Mouse (Mus musculus): ENCODE measurements around the gene Ccm2. TPM values are rescaled to one million over a fixed set of nuclear protein-coding genes. Genes with fewer than 3 reads are reported as not detected.

The Ccm2 gene
- polyA plus RNA-seq, 1 experiment from 2014 or later = 87.0 TPM

DNA sequence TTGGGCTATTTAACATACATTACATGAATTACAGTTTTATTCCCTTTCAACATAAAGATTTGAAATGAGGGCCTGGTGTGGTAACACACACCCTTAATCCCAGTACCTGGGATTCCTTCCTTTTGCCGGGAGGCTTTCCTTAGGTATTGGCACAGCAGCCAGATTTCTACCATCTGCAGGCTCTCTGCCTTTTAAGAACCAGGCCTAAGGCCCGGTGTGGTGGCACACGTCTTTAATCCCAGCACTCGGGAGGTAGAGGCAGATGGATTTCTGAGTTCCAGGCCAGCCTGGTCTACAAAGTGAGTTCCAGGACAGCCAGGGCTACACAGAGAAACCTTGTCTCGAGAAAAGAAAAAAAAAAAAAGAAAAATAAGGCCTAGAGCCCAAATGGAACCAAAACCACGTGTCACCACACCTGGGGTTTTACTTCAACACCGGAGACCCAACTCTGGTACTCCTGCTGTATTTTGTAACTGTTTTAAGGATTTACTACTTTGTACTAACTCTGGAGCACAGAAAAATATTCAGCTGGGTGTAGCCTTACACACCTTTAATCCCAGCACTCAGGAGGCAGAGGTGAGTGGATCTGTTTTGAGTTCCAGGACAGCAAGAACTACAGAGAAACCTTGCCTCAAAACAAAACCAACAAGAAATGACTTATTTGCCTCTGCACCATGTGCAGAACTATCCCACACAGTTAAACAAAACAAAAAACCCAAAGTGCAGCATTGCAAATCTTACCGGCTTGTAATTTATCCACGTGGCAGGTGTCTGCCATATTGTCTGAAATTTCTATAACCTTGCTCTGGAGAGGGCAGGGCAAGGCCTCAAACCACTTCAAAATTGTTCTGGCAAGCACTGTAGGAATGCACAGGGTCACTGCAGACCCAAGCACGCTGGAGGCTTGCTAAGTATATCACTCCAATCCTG lies 19.2 kb upstream of the Ccm2 start:
- DNase-seq (ENCODE audit: low spot score) (no peak), ATAC-seq (replicated peaks; ENCODE audit: low FRiP score, low TSS enrichment, low read depth) (peak; percentile 18)
- peak overlapping the region; percentile 55 for H3K4me2 ChIP-seq (ENCODE audit: low read length)
- H3K4me3 ChIP-seq (ENCODE audit: low read depth, low read length) = peak overlapping the region; percentile 81
- peaks cover 7% of the 10 kb centered on the region; the same call in 1 of the 2 replicates for H3K4me1 ChIP-seq (replicated peaks; ENCODE audit: control insufficient read depth, insufficient read depth, low read length)
- H3K27me3 ChIP-seq (replicated peaks; ENCODE audit: control insufficient read depth, insufficient read depth, low read length) = no peaks in the 10 kb centered on the region
- 15% methylated on average over 10 of the region's 10 CpGs for WGBS
- H3K9ac ChIP-seq (ENCODE audit: low read length) = peak overlapping the region; percentile 90
- peaks cover 31% of the 10 kb centered on the region for H3K36me3 ChIP-seq (ENCODE audit: control insufficient read depth, insufficient read depth, low read length)
- peak overlapping the region; percentile 83 for H3K27ac ChIP-seq (ENCODE audit: low read depth)
- H3K9me3 ChIP-seq (ENCODE audit: control insufficient read depth, low read length) = no peaks in the 10 kb centered on the region

GRCm38 (mm10) chr11:6528186-6529006 lies 18.3 kb upstream of the Ccm2 start:
- DNase-seq (ENCODE audit: low spot score) (peak; percentile 100), ATAC-seq (replicated peaks; ENCODE audit: low FRiP score, low TSS enrichment, low read depth) (peak; percentile 93)
- peak overlapping the region; percentile 90 for H3K9ac ChIP-seq (ENCODE audit: low read length)
- peak overlapping the region; percentile 55 for H3K4me2 ChIP-seq (ENCODE audit: low read length)
- H3K27me3 ChIP-seq (replicated peaks; ENCODE audit: control insufficient read depth, insufficient read depth, low read length) = no peaks in the 10 kb centered on the region
- H3K4me1 ChIP-seq (replicated peaks; ENCODE audit: control insufficient read depth, insufficient read depth, low read length) = peaks cover 7% of the 10 kb centered on the region; the same call in 1 of the 2 replicates
- no peaks in the 10 kb centered on the region for H3K9me3 ChIP-seq (ENCODE audit: control insufficient read depth, low read length)
- H3K4me3 ChIP-seq (ENCODE audit: low read depth, low read length) = peak overlapping the region; percentile 81
- peak overlapping the region; percentile 83 for H3K27ac ChIP-seq (ENCODE audit: low read depth)
- H3K36me3 ChIP-seq (ENCODE audit: control insufficient read depth, insufficient read depth, low read length) = peaks cover 31% of the 10 kb centered on the region
- WGBS = 2% methylated on average over 51 of the region's 51 CpGs

DNA sequence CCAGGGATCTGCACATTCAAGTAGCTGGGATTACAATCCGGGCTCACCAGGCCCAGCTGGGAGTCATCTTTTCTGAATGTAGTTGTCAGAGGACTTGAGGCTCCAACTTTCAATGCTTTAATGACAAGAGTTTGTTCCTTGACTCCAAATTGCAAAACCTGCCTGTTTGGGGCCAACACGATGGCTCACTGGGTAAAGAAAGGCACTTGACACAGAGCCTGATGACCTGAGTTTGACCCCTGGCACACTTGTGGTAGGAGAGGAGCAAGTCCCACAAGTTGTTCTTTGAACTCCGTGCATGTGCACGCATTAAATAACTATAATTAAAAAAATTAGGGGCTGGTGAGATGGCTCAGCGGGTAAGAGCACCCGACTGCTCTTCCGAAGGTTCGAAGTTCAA lies 16.7 kb upstream of the Ccm2 start:
- 88% methylated on average over 8 of the region's 8 CpGs for WGBS
- H3K4me2 ChIP-seq (ENCODE audit: low read length) = no peak overlapping the region
- ATAC-seq (replicated peaks; ENCODE audit: low FRiP score, low TSS enrichment, low read depth) (no peak), DNase-seq (ENCODE audit: low spot score) (no peak)
- peaks cover 7% of the 10 kb centered on the region; the same call in 1 of the 2 replicates for H3K4me1 ChIP-seq (replicated peaks; ENCODE audit: control insufficient read depth, insufficient read depth, low read length)
- H3K9me3 ChIP-seq (ENCODE audit: control insufficient read depth, low read length) = no peaks in the 10 kb centered on the region
- no peak overlapping the region for H3K4me3 ChIP-seq (ENCODE audit: low read depth, low read length)
- H3K9ac ChIP-seq (ENCODE audit: low read length) = no peak overlapping the region
- peaks cover 18% of the 10 kb centered on the region for H3K36me3 ChIP-seq (ENCODE audit: control insufficient read depth, insufficient read depth, low read length)
- no peak overlapping the region for H3K27ac ChIP-seq (ENCODE audit: low read depth)
- H3K27me3 ChIP-seq (replicated peaks; ENCODE audit: control insufficient read depth, insufficient read depth, low read length) = no peaks in the 10 kb centered on the region

DNA sequence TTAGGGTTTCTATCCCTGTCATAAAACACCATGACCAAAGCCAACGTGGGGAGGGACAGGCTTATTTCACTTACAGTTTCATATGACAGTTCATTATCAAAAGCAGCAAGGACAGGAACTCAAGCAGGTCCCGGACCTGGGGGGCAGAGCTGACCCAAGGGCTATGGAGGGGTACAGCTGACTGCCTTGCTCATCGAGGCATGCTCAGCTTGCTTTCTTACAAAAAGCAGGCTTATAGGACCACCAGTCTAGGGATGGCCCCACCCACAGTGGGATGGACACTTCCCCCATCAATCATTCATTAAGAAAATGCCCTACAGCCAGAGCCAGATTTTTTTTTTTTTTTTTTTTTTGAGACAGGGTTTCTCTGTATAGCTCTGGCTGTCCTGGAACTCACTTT lies 15.9 kb upstream of the Ccm2 start:
- H3K27ac ChIP-seq (ENCODE audit: low read depth) = no peak overlapping the region
- DNase-seq (ENCODE audit: low spot score) = no peak
- no peak for ATAC-seq (replicated peaks; ENCODE audit: low FRiP score, low TSS enrichment, low read depth)
- H3K27me3 ChIP-seq (replicated peaks; ENCODE audit: control insufficient read depth, insufficient read depth, low read length) = no peaks in the 10 kb centered on the region
- H3K4me1 ChIP-seq (replicated peaks; ENCODE audit: control insufficient read depth, insufficient read depth, low read length) = peaks cover 7% of the 10 kb centered on the region; the same call in 1 of the 2 replicates
- H3K36me3 ChIP-seq (ENCODE audit: control insufficient read depth, insufficient read depth, low read length) = peaks cover 10% of the 10 kb centered on the region
- 88% methylated on average over 3 of the region's 3 CpGs for WGBS
- no peak overlapping the region for H3K9ac ChIP-seq (ENCODE audit: low read length)
- H3K4me3 ChIP-seq (ENCODE audit: low read depth, low read length) = no peak overlapping the region
- no peaks in the 10 kb centered on the region for H3K9me3 ChIP-seq (ENCODE audit: control insufficient read depth, low read length)
- H3K4me2 ChIP-seq (ENCODE audit: low read length) = no peak overlapping the region

- no peak overlapping the region for H3K4me3 ChIP-seq (ENCODE audit: low read depth, low read length)
- DNase-seq (ENCODE audit: low spot score) (no peak), ATAC-seq (replicated peaks; ENCODE audit: low FRiP score, low TSS enrichment, low read depth) (no peak)
- H3K9ac ChIP-seq (ENCODE audit: low read length) = no peak overlapping the region
- peaks cover 10% of the 10 kb centered on the region for H3K4me1 ChIP-seq (replicated peaks; ENCODE audit: control insufficient read depth, insufficient read depth, low read length)
- no peak overlapping the region for H3K4me2 ChIP-seq (ENCODE audit: low read length)
- H3K27me3 ChIP-seq (replicated peaks; ENCODE audit: control insufficient read depth, insufficient read depth, low read length) = no peaks in the 10 kb centered on the region
- 90% methylated on average over 3 of the region's 3 CpGs for WGBS
- no peaks in the 10 kb centered on the region for H3K9me3 ChIP-seq (ENCODE audit: control insufficient read depth, low read length)
- no peak overlapping the region for H3K27ac ChIP-seq (ENCODE audit: low read depth)
- H3K36me3 ChIP-seq (ENCODE audit: control insufficient read depth, insufficient read depth, low read length) = no peaks in the 10 kb centered on the region
Measured at GRCm38 (mm10) chr11:6544683-6545082, 2.0 kb upstream of the Ccm2 start.

GRCm38 (mm10) chr11:6545186-6545856 lies 1.4 kb upstream of the Ccm2 start:
- H3K4me1 ChIP-seq (replicated peaks; ENCODE audit: control insufficient read depth, insufficient read depth, low read length) = peaks cover 10% of the 10 kb centered on the region
- H3K9me3 ChIP-seq (ENCODE audit: control insufficient read depth, low read length) = no peaks in the 10 kb centered on the region
- no peaks in the 10 kb centered on the region for H3K36me3 ChIP-seq (ENCODE audit: control insufficient read depth, insufficient read depth, low read length)
- H3K27me3 ChIP-seq (replicated peaks; ENCODE audit: control insufficient read depth, insufficient read depth, low read length) = no peaks in the 10 kb centered on the region
- H3K4me2 ChIP-seq (ENCODE audit: low read length) = peak overlapping the region; percentile 87
- 96% methylated on average over 4 of the region's 4 CpGs for whole genome bisulfite sequencing
- ATAC-seq (replicated peaks; ENCODE audit: low FRiP score, low TSS enrichment, low read depth) = no peak
- peak overlapping the region; percentile 97; the same call in 1 of the 2 replicates for H3K27ac ChIP-seq (ENCODE audit: low read depth)
- H3K4me3 ChIP-seq (ENCODE audit: low read depth, low read length) = no peak overlapping the region
- DNase-seq (ENCODE audit: low spot score) = no peak
- H3K9ac ChIP-seq (ENCODE audit: low read length) = no peak overlapping the region

DNA sequence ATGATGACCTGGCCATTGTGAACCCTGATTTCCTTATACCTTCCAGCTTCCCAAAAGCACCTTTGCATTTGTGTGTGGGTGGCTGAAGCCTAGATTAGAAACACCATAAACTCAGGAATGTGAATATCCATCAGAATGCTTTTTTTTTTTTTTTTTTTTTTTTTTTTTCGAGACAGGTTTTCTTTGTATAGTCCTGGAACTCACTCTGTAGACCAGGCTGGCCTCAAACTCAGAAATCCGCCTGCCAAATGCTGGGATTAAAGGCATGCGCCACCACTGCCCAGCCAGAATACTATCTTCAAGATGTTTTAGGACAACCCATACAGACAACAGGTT lies 862 bp upstream of the Ccm2 start:
- Histone ChIP-seq H3K27ac (ENCODE audit: low read depth) (peak overlapping the region; percentile 97), H3K36me3 (ENCODE audit: control insufficient read depth, insufficient read depth, low read length) (no peaks in the 10 kb centered on the region), H3K4me2 (ENCODE audit: low read length) (peak overlapping the region; percentile 87), H3K4me3 (ENCODE audit: low read depth, low read length) (peak overlapping the region; percentile 88), H3K9me3 (ENCODE audit: control insufficient read depth, low read length) (no peaks in the 10 kb centered on the region), H3K4me1 (replicated peaks; ENCODE audit: control insufficient read depth, insufficient read depth, low read length) (peaks cover 10% of the 10 kb centered on the region), H3K27me3 (replicated peaks; ENCODE audit: control insufficient read depth, insufficient read depth, low read length) (no peaks in the 10 kb centered on the region), H3K9ac (ENCODE audit: low read length) (peak overlapping the region; percentile 78)
- ATAC-seq (replicated peaks; ENCODE audit: low FRiP score, low TSS enrichment, low read depth) (peak; percentile 22), DNase-seq (ENCODE audit: low spot score) (no peak)
- WGBS = 31% methylated on average over 3 of the region's 3 CpGs

DNA sequence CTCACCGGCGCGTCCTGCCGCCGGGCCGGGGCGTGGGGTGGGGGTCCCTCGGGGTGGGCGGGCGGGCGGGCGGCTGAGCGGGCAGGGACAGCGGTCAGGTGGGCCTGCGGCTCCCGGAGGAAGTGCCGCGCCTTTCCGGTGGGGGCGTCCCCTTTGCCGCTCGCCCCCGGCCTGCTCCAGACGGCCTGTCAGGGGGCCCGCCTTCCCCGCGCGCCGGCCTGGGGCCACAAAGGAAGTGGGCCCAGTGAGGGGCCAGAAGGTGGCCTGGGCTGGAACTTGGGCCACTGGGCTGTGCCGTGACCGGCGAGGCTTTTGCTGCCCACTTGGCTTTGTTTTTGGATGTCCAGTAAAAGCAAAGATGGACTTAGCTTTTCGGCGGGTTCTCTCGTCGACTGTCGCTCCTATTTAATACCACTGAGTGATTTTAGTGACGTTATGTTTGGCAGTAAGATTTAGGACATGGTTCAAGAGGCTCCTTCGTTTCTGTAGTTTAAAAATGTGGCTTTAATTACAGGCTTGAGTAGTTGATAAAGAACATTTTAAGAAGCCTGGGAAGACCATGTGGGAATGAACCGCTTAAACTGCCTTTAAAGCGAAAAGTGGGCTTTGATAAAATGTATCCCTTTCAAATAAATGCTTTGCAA lies 472 bp downstream of the Ccm2 start:
- peak; percentile 70 for ATAC-seq (replicated peaks; ENCODE audit: low FRiP score, low TSS enrichment, low read depth)
- no peak for DNase-seq (ENCODE audit: low spot score)
- Histone ChIP-seq H3K9ac (ENCODE audit: low read length) (peak overlapping the region; percentile 78), H3K4me1 (replicated peaks; ENCODE audit: control insufficient read depth, insufficient read depth, low read length) (peaks cover 10% of the 10 kb centered on the region), H3K9me3 (ENCODE audit: control insufficient read depth, low read length) (no peaks in the 10 kb centered on the region), H3K4me3 (ENCODE audit: low read depth, low read length) (peak overlapping the region; percentile 88), H3K4me2 (ENCODE audit: low read length) (peak overlapping the region; percentile 87), H3K27me3 (replicated peaks; ENCODE audit: control insufficient read depth, insufficient read depth, low read length) (no peaks in the 10 kb centered on the region), H3K27ac (ENCODE audit: low read depth) (peak overlapping the region; percentile 97), H3K36me3 (ENCODE audit: control insufficient read depth, insufficient read depth, low read length) (0 out of 2 replicates have a peak, but pooled peaks cover 1% of the 10 kb centered on the region)
- WGBS = 1% methylated on average over 27 of the region's 41 CpGs

Measured in intestine, embryonic 14.5 days (tissue).